ENCODE assay signal across 13 mouse cellular contexts in genomic region chr8:71282621-71283020, GRCm38 (mm10). TPM values are rescaled to one million over a fixed set of nuclear protein-coding genes. Genes with fewer than 3 reads are reported as not detected.
A peak's percentile ranks its signal among the peaks of the same experiment; 100 is the strongest.
DNase-seq lines count a peak whose midpoint lies in the region; ATAC-seq and TF ChIP-seq lines count a peak whose summit lies in the region.
"Had no signal": no experiment of that assay in that cellular context is flagged by ENCODE, and none has a peak within 500 bp of the region (broad histone marks: within the 10 kb centered on the region; RNA-seq: fewer than 3 reads in every experiment).

No protein-coding gene starts in this region.

- no peak overlapping the region for H3K4me2 ChIP-seq in forebrain, postnatal 0 days (ENCODE audit: low read depth)
- no peak overlapping the region for H3K4me2 ChIP-seq in forebrain, embryonic 11.5 days (ENCODE audit: low read depth, low read length, severe bottlenecking)
- no peak overlapping the region for H3K4me2 ChIP-seq in embryonic facial prominence, embryonic 15.5 days (replicated peaks)
- no peak overlapping the region for H3K4me2 ChIP-seq in liver, postnatal 0 days (ENCODE audit: low read depth, low read length)

- no peak for TF ChIP-seq CTCF in forebrain, postnatal 0 days (IDR thresholded peaks at IDR 0.05; ENCODE audit: low read depth)
- no peak for TF ChIP-seq CTCF in liver, postnatal 0 days (IDR thresholded peaks at IDR 0.05; ENCODE audit: low read depth)

- H3K27me3 ChIP-seq in forebrain, postnatal 0 days (ENCODE audit: insufficient read depth, low read length): no peaks in the 10 kb centered on the region
- no peaks in the 10 kb centered on the region for H3K27me3 ChIP-seq in forebrain, embryonic 11.5 days (ENCODE audit: control insufficient read depth, insufficient read depth, low read length)
- no peaks in the 10 kb centered on the region for H3K27me3 ChIP-seq in embryonic facial prominence, embryonic 15.5 days
- no peaks in the 10 kb centered on the region for H3K27me3 ChIP-seq in liver, postnatal 0 days (ENCODE audit: insufficient read depth, low read length)

- no peak overlapping the region for H3K27ac ChIP-seq in forebrain, postnatal 0 days (ENCODE audit: low read depth, low read length)
- H3K27ac ChIP-seq in forebrain, embryonic 11.5 days (ENCODE audit: low read depth, low read length): no peak overlapping the region
- H3K27ac ChIP-seq in embryonic facial prominence, embryonic 15.5 days (replicated peaks): peak overlapping the region; percentile 63
- H3K27ac ChIP-seq in liver, postnatal 0 days (ENCODE audit: low read depth): no peak overlapping the region

- TF ChIP-seq EP300 in liver, postnatal 0 days (IDR thresholded peaks at IDR 0.05; ENCODE audit: low read depth): no peak

- no peak overlapping the region for H3K4me3 ChIP-seq in forebrain, postnatal 0 days (ENCODE audit: low read depth, low read length)
- no peak overlapping the region for H3K4me3 ChIP-seq in forebrain, embryonic 11.5 days (ENCODE audit: low read depth, low read length)
- no peak overlapping the region for H3K4me3 ChIP-seq in embryonic facial prominence, embryonic 15.5 days (replicated peaks)
- H3K4me3 ChIP-seq in liver, postnatal 0 days (ENCODE audit: low read depth, low read length): no peak overlapping the region

- 57% methylated on average over 5 of the region's 5 CpGs for WGBS in forebrain, postnatal 0 days
- WGBS in forebrain, embryonic 11.5 days: 85% methylated on average over 5 of the region's 5 CpGs
- WGBS in embryonic facial prominence, embryonic 15.5 days: 50% methylated on average over 5 of the region's 5 CpGs
- WGBS in liver, postnatal 0 days (ENCODE audit: insufficient replicate concordance): 72% methylated on average over 5 of the region's 5 CpGs

- H3K9me3 ChIP-seq in forebrain, postnatal 0 days (ENCODE audit: low read length): no peaks in the 10 kb centered on the region
- H3K9me3 ChIP-seq in forebrain, embryonic 11.5 days (ENCODE audit: control insufficient read depth, low read length): no peaks in the 10 kb centered on the region
- H3K9me3 ChIP-seq in embryonic facial prominence, embryonic 15.5 days (replicated peaks): no peaks in the 10 kb centered on the region
- H3K9me3 ChIP-seq in liver, postnatal 0 days (ENCODE audit: low read length): no peaks in the 10 kb centered on the region
- H3K9me3 ChIP-seq: G1E had no signal

- ATAC-seq in forebrain, postnatal 0 days: 0 out of 2 replicates have a peak, but pooled peaks have one; percentile 16
- ATAC-seq in forebrain, embryonic 11.5 days (replicated peaks; ENCODE audit: low FRiP score): no peak
- peak; percentile 73; the same call in 1 of the 2 replicates for ATAC-seq in embryonic facial prominence, embryonic 15.5 days (ENCODE audit: insufficient number of reproducible peaks, low FRiP score, low TSS enrichment, low read depth)
- ATAC-seq in liver, postnatal 0 days: no peak
- ATAC-seq: forebrain, embryonic 16.5 days had no signal

- intact Hi-C loops in heart, postnatal 25 days (cut with DNase I): loop anchor here (5.0 kb wide), 1 partner anchor 455 kb away; no protein-coding TSS in a partner anchor

- DNase-seq in forebrain, postnatal 0 days: peak; percentile 9
- DNase-seq in forebrain, embryonic 11.5 days (ENCODE audit: low spot score): no peak
- peak; percentile 44 for DNase-seq in heart, postnatal 25 days (ENCODE audit: low spot score)
- peak; percentile 70 for DNase-seq in lung, postnatal 25 days (ENCODE audit: low spot score)
- no peak for DNase-seq in ovary, adult 18-20 months (ENCODE audit: low spot score)
- no peak for DNase-seq in liver, postnatal 0 days
- no peak for DNase-seq in layer of hippocampus, adult 8-10 months (ENCODE audit: low spot score in 2 of 2)
- DNase-seq: kidney, adult 2 months; liver; right cerebral cortex, postnatal 25 days had no signal

- no peaks in the 10 kb centered on the region for H3K4me1 ChIP-seq in forebrain, postnatal 0 days (ENCODE audit: insufficient read depth)
- H3K4me1 ChIP-seq in forebrain, embryonic 11.5 days (replicated peaks; ENCODE audit: control insufficient read depth, insufficient read depth, low read length): no peaks in the 10 kb centered on the region
- peaks cover 17% of the 10 kb centered on the region for H3K4me1 ChIP-seq in embryonic facial prominence, embryonic 15.5 days
- peaks cover 8% of the 10 kb centered on the region for H3K4me1 ChIP-seq in liver, postnatal 0 days (ENCODE audit: insufficient read depth)

- H3K36me3 ChIP-seq in forebrain, postnatal 0 days (ENCODE audit: insufficient read depth): no peaks in the 10 kb centered on the region
- no peaks in the 10 kb centered on the region for H3K36me3 ChIP-seq in forebrain, embryonic 11.5 days (ENCODE audit: control insufficient read depth, insufficient read depth, low read length)
- H3K36me3 ChIP-seq in embryonic facial prominence, embryonic 15.5 days: no peaks in the 10 kb centered on the region
- no peaks in the 10 kb centered on the region for H3K36me3 ChIP-seq in liver, postnatal 0 days (replicated peaks; ENCODE audit: insufficient read depth, low read length)

- no peak overlapping the region for H3K9ac ChIP-seq in forebrain, postnatal 0 days
- H3K9ac ChIP-seq in forebrain, embryonic 11.5 days (ENCODE audit: low read length): no peak overlapping the region
- H3K9ac ChIP-seq in embryonic facial prominence, embryonic 15.5 days: no peak overlapping the region
- H3K9ac ChIP-seq in liver, postnatal 0 days (replicated peaks): no peak overlapping the region

RNA-seq across cellular contexts. Expression of gene Haus8, which starts 9.9 kb away (rescaled TPM):
- total RNA-seq in forebrain, postnatal 0 days (2014; rRNA removed): 36.4 and 38.9 TPM in 2 replicates
- polyA plus RNA-seq in forebrain, postnatal 0 days (2015; fragmentation: Nextera tagmentation; extraction: Ambion mirVana): 34.0 and 40.7 TPM in 2 replicates
- 61.0 and 66.8 TPM in 2 replicates for polyA plus RNA-seq in forebrain, embryonic 11.5 days (2014; fragmentation: Nextera tagmentation; extraction: Ambion mirVana)
- 47.2 and 48.6 TPM in 2 replicates for polyA plus RNA-seq in embryonic facial prominence, embryonic 15.5 days (2015; fragmentation: Nextera tagmentation; extraction: Ambion mirVana)
- total RNA-seq in heart, postnatal 25 days (2021): 10 to 100 TPM; 31.6 to 36.1 TPM
- polyA plus RNA-seq in liver, postnatal 0 days (2015; fragmentation: Nextera tagmentation; extraction: Ambion mirVana): 16.5 and 18.6 TPM in 2 replicates
- 10 to 100 TPM in 2 of 4 experiments, 1 to 10 TPM in 2; 9.2 to 13.0 (median 10.4) TPM for total RNA-seq in layer of hippocampus, adult 8-10 months (2022)

RNA-seq across cellular contexts. Expression of gene Myo9b, which starts 10.1 kb away (rescaled TPM):
- total RNA-seq in forebrain, postnatal 0 days (2014; rRNA removed): 31.4 and 35.2 TPM in 2 replicates
- 5.7 and 6.5 TPM in 2 replicates for polyA plus RNA-seq in forebrain, postnatal 0 days (2015; fragmentation: Nextera tagmentation; extraction: Ambion mirVana)
- 24.3 and 32.5 TPM in 2 replicates for polyA plus RNA-seq in forebrain, embryonic 11.5 days (2014; fragmentation: Nextera tagmentation; extraction: Ambion mirVana)
- 24.0 and 27.0 TPM in 2 replicates for polyA plus RNA-seq in embryonic facial prominence, embryonic 15.5 days (2015; fragmentation: Nextera tagmentation; extraction: Ambion mirVana)
- total RNA-seq in heart, postnatal 25 days (2021): 10 to 100 TPM; 26.2 to 28.6 TPM
- polyA plus RNA-seq in liver, postnatal 0 days (2015; fragmentation: Nextera tagmentation; extraction: Ambion mirVana): 3.8 and 5.1 TPM in 2 replicates
- total RNA-seq in layer of hippocampus, adult 8-10 months (2022): 10 to 100 TPM; 32.0 to 43.6 (median 36.9) TPM

Comparison
In these comparisons a context has a peak if more than half of its experiments do, and no peak if none do; other contexts are left out.
1. ATAC-seq: peak in forebrain, postnatal 0 days (single experiment) and embryonic facial prominence, embryonic 15.5 days (single experiment); none in forebrain, embryonic 11.5 days (single experiment) and liver, postnatal 0 days (single experiment).
2. DNase-seq: peak in forebrain, postnatal 0 days (single experiment), heart, postnatal 25 days (single experiment) and lung, postnatal 25 days (single experiment); none in forebrain, embryonic 11.5 days (single experiment), ovary, adult 18-20 months (single experiment), liver, postnatal 0 days (single experiment) and layer of hippocampus, adult 8-10 months (0 of 2).